Mouse (Mus musculus): ENCODE measurements at regions not wholly inside any gene's neighbourhood (a gene's known extent, or its start where the extent isn't known, plus 50 kb on each side); places are given as distances from the start of the nearest gene placed in this dataset.

DNA sequence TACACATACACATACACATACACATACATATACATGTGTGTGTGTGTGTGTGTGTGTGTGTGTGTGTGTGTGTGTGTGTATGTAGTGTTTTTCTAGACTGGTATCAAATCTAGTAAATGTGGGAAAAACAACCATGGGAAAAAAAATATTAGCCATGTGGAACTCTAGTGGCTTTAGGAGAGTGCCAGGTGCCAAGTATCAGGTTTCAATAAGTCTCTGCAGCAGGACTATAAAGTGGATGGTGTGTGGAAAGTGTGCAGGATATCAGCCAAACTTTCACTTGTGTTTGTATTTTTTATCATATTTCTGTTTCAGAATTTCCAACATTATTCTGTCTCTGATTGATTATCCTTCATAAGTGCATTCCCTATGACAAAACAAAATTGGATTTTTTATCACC is 653.3 kb upstream of the Fam98a start:
- no peak overlapping the region for H3K4me2 ChIP-seq
- ATAC-seq (ENCODE audit: borderline replicate concordance, extremely low read depth, low FRiP score, low TSS enrichment), result no peak

DNA sequence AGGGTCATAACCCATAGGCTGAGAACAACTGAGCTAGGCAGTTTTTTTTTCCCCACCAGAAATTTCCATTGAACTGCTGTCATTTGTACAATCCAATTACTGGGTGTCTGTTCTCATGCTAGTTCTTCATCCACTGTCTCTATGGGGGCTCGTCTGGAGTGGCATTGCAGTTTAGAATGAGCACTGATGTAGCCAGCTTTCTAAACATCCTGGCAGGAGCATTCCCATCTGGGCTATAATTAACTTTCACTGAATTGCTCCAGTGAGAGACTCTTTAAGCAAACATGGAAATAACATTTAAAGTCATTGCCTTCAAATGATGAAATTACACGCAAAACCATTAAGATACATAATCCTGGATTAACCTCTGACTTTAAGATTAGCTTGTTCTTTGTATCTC is 633.1 kb upstream of the Fam98a start:
- WGBS, result 54% methylated on average over 2 of the region's 2 CpGs
- Histone ChIP-seq H3K27me3 (no peaks in the 10 kb centered on the region), H3K36me3 (no peaks in the 10 kb centered on the region), H3K9me3 (no peaks in the 10 kb centered on the region), H3K4me2 (no peak overlapping the region), H3K4me1 (no peaks in the 10 kb centered on the region), H3K27ac (no peak overlapping the region), H3K9ac (no peak overlapping the region), H3K4me3 (no peak overlapping the region)
- ATAC-seq (ENCODE audit: borderline replicate concordance, extremely low read depth, low FRiP score, low TSS enrichment), result no peak

More for the DNA sequence above, 653.3 kb upstream of the Fam98a start:
- Histone ChIP-seq H3K9ac (no peak overlapping the region), H3K36me3 (no peaks in the 10 kb centered on the region), H3K4me1 (no peaks in the 10 kb centered on the region), H3K4me3 (no peak overlapping the region), H3K27me3 (no peaks in the 10 kb centered on the region), H3K9me3 (no peaks in the 10 kb centered on the region), H3K27ac (no peak overlapping the region)

DNA sequence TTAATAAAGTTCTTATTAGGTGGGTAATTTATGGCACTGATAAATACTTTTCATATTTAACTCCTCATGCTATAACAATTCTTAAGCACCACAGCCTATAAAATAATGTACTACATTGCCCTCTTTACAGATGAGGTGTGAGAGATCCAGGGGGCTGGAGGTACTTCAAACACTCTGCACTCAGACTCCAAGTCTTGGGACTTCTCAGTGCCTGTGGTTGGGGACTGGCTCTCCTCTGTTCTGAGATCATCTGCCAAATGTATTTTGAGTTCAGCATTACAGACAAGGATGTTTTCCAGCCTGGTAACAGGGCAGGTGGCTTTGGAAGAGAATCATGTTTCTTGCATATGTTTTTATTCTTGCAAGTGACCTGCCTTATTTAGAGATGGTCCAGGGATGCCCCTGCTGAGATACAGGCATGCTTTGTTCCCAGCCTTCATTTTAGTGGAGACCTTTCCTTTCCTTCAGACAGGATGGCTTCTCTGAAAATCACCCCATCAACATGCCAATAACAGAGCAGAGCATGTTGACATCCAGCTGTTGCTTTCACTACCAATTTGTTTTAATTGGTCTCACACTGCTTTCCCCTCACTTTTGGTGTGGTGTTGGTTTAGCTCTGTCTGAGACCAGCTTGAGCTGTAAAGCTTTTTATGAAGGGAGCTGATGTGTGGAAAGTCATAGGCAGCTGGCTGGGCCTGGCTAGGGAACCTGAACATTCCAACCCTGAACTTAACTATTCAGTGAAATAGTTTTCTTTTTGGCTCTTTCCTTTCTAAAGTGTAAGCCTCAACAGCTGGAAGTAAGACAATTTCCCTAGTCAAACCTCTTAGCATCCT is 585.1 kb upstream of the Fam98a start:
- H3K4me2 ChIP-seq, result no peak overlapping the region
- no peak for ATAC-seq (ENCODE audit: borderline replicate concordance, extremely low read depth, low FRiP score, low TSS enrichment)
- no peaks in the 10 kb centered on the region for H3K27me3 ChIP-seq
- no peaks in the 10 kb centered on the region for H3K36me3 ChIP-seq
- no peak overlapping the region for H3K27ac ChIP-seq
- H3K9me3 ChIP-seq, result no peaks in the 10 kb centered on the region
- no peak overlapping the region for H3K9ac ChIP-seq
- no peak overlapping the region for H3K4me3 ChIP-seq
- H3K4me1 ChIP-seq, result no peaks in the 10 kb centered on the region

DNA sequence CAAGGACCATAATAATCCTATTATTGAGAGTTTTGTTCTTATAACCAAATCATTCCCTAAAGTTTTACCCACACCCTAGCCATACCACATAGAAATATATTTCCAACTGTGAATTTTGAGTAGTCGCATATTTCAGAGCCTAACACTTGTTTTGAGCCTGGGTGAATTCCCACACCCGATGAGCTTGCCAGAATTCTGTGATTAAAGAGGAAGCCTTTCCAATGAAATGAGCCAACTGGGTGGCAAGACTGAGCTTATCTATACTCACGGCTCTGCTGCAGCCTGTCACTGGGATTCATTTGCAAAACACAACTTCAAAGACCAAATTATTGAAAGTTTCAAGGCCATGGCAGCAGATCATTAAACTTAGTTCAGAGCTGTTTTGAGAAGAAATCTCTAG is 582.3 kb upstream of the Fam98a start:
- H3K9ac ChIP-seq, result no peak overlapping the region
- ATAC-seq (ENCODE audit: borderline replicate concordance, extremely low read depth, low FRiP score, low TSS enrichment), result no peak
- H3K27ac ChIP-seq, result no peak overlapping the region
- WGBS, result 43% methylated on average over 3 of the region's 3 CpGs
- no peaks in the 10 kb centered on the region for H3K27me3 ChIP-seq
- H3K4me2 ChIP-seq, result no peak overlapping the region
- H3K9me3 ChIP-seq, result no peaks in the 10 kb centered on the region
- H3K36me3 ChIP-seq, result no peaks in the 10 kb centered on the region
- H3K4me1 ChIP-seq, result no peaks in the 10 kb centered on the region
- no peak overlapping the region for H3K4me3 ChIP-seq

DNA sequence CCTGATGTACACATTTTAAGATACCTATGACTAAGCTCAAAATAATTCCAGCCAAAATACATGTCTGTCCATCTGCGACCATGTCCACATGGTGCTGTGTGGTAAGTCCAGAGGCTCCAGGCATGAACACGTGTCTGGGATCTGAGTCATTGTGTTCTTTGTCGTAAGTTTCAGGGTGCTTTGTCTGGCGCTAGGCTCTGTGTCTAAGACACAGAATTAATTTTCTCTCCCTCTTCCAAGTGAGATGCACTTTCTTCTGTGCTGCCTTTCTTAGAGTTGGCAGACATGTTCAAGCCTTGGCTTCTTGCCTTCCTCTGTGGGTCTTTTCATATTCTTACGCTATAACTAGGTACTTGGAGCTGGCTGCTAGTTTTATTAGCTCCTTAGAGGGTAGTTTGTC is 573.5 kb upstream of the Fam98a start:
- 81% methylated on average over 5 of the region's 5 CpGs for WGBS
- Histone ChIP-seq H3K4me2 (no peak overlapping the region), H3K4me1 (no peaks in the 10 kb centered on the region), H3K27ac (no peak overlapping the region), H3K27me3 (no peaks in the 10 kb centered on the region), H3K9me3 (no peaks in the 10 kb centered on the region), H3K4me3 (no peak overlapping the region), H3K9ac (no peak overlapping the region), H3K36me3 (no peaks in the 10 kb centered on the region)
- ATAC-seq (ENCODE audit: borderline replicate concordance, extremely low read depth, low FRiP score, low TSS enrichment), result no peak

DNA sequence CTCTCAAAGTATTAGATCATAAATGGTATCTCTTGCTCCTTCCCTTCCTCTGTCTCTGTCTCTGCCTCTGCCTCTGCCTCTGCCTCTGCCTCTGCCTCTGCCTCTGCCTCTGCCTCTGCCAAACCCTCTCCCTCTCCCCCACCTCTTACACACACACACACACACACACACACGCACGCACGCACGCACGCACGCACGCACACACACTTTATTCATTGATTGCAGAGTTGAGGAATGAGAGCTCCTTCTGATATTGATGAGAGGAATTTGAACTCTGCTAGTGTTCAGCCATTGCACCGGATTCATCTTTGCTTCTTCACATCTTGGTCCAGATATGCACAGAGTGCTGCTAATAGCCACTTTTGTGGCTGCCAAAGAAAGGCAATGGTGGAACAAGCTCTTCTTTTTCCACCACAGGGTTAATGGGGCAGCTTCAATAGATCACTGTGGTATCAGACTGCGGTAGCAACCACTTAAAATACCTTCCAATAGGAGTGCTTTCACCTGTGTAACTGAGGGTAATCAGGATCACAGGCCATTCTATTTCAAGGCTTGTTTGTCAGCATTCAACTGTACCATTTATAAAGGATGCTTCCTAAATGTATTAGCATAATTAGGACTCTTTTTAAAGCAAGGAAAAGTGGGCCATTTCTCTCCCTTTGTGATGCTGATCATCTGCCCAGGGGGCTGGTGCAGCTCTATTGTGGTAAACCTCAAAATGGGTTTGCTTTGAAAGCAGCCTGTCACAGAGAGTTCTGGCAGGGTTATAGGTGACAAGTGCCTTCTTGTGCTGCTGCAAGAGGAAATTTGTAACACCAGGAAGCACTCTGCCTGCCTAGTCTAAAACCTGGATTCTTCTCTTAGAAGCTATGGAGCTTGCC is 559.8 kb upstream of the Fam98a start:
- 67% methylated on average over 9 of the region's 9 CpGs for WGBS
- H3K9ac ChIP-seq, result no peak overlapping the region
- no peaks in the 10 kb centered on the region for H3K9me3 ChIP-seq
- H3K4me1 ChIP-seq, result no peaks in the 10 kb centered on the region
- H3K4me2 ChIP-seq, result no peak overlapping the region
- no peaks in the 10 kb centered on the region for H3K27me3 ChIP-seq
- no peaks in the 10 kb centered on the region for H3K36me3 ChIP-seq
- no peak for ATAC-seq (ENCODE audit: borderline replicate concordance, extremely low read depth, low FRiP score, low TSS enrichment)
- H3K27ac ChIP-seq, result no peak overlapping the region
- no peak overlapping the region for H3K4me3 ChIP-seq

DNA sequence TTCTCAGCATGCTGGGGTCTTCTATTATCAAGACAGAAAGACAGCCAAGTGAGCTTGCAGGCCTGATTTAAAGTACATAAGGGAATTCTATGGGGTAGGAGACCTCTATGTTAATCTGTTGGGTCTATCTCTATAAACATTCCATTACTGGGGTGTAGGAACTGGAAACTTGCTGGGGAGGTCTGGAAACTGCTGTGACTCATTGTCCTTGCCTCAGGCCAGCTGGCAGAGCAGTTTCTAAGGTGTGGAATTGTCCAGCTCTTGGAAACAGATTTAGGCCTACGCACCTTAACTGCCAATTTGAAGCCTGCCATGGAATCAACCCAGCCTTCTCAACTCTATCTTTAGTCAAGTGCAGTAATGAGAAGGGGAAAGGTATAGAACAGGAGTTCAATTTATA is 559.1 kb upstream of the Fam98a start:
- H3K9me3 ChIP-seq, result no peaks in the 10 kb centered on the region
- H3K4me1 ChIP-seq, result no peaks in the 10 kb centered on the region
- ATAC-seq (ENCODE audit: borderline replicate concordance, extremely low read depth, low FRiP score, low TSS enrichment), result no peak
- H3K36me3 ChIP-seq, result no peaks in the 10 kb centered on the region
- no peak overlapping the region for H3K4me2 ChIP-seq
- WGBS, result 90% methylated on average over 1 of the region's 1 CpGs
- H3K4me3 ChIP-seq, result no peak overlapping the region
- H3K9ac ChIP-seq, result no peak overlapping the region
- H3K27me3 ChIP-seq, result no peaks in the 10 kb centered on the region
- no peak overlapping the region for H3K27ac ChIP-seq

DNA sequence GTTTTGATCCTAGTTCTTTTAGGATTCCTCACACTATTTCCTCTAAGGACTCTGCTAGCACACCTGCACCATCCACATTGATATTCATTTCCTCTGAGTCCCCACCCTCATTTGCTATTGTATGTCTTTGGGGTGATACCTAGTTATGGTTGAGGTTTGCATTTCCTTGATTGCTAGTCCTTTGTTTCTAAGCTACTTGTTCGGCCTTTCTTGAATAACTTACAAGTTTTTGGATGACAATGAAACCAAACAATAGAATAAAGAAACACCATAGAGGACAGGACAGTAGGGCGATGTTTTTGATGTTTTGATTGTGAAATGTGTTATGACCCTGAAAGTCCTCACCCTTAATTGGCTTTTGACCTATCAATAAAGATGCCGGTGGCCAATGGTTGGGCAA is 531.8 kb upstream of the Fam98a start:
- no peaks in the 10 kb centered on the region for H3K36me3 ChIP-seq
- ATAC-seq (ENCODE audit: borderline replicate concordance, extremely low read depth, low FRiP score, low TSS enrichment), result no peak
- WGBS, result 87% methylated on average over 3 of the region's 3 CpGs
- no peaks in the 10 kb centered on the region for H3K4me1 ChIP-seq
- no peak overlapping the region for H3K9ac ChIP-seq
- H3K27me3 ChIP-seq, result no peaks in the 10 kb centered on the region
- H3K4me2 ChIP-seq, result no peak overlapping the region
- H3K4me3 ChIP-seq, result no peak overlapping the region
- no peak overlapping the region for H3K27ac ChIP-seq
- no peaks in the 10 kb centered on the region for H3K9me3 ChIP-seq

DNA sequence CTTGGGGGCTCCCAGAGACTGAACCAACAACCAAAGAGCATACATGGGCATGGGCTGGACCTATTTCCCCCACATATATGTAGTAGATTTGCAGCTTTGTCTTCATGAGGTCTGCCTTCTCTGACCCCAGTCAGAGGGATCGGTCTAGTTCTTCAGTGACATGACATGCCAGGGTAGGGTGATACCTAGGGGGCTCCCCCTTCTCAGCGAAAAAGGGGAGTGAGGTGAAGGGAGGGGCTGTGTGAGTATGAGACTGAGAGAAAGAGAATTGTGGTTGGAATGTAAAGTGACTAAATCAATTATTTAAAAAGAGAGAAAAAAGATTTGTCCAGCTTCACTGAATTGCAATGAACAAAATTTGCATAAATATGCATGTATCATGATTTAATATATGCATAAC is 530.0 kb upstream of the Fam98a start:
- no peak overlapping the region for H3K4me3 ChIP-seq
- no peaks in the 10 kb centered on the region for H3K4me1 ChIP-seq
- WGBS, result 73% methylated on average over 2 of the region's 2 CpGs
- no peak overlapping the region for H3K9ac ChIP-seq
- no peaks in the 10 kb centered on the region for H3K36me3 ChIP-seq
- no peak for ATAC-seq (ENCODE audit: borderline replicate concordance, extremely low read depth, low FRiP score, low TSS enrichment)
- no peak overlapping the region for H3K4me2 ChIP-seq
- no peaks in the 10 kb centered on the region for H3K27me3 ChIP-seq
- H3K9me3 ChIP-seq, result no peaks in the 10 kb centered on the region
- H3K27ac ChIP-seq, result no peak overlapping the region

DNA sequence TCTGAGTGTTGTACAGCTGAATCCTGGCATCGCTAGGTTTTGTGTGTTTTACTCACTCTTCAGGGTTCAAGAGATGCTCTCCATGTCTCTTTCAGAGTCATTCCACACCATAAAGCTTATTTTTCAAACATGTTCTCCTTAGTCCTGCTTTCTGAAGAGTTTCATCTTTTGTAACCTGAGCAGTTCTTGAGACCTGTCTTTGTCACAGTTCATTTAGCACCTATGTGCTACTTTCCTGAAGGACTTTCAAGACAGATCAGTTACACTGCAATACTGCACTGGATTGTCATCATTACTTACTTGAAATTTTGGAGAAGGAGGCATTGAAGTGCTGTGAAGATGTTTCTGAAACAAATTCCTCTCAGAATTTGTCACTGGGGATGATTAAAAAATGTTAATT is 494.7 kb upstream of the Fam98a start:
- H3K36me3 ChIP-seq, result no peaks in the 10 kb centered on the region
- no peak overlapping the region for H3K4me2 ChIP-seq
- no peaks in the 10 kb centered on the region for H3K9me3 ChIP-seq
- no peak for ATAC-seq (ENCODE audit: borderline replicate concordance, extremely low read depth, low FRiP score, low TSS enrichment)
- H3K4me1 ChIP-seq, result no peaks in the 10 kb centered on the region
- H3K27ac ChIP-seq, result no peak overlapping the region
- no peak overlapping the region for H3K9ac ChIP-seq
- no peak overlapping the region for H3K4me3 ChIP-seq
- WGBS, result 61% methylated on average over 1 of the region's 1 CpGs
- no peaks in the 10 kb centered on the region for H3K27me3 ChIP-seq

DNA sequence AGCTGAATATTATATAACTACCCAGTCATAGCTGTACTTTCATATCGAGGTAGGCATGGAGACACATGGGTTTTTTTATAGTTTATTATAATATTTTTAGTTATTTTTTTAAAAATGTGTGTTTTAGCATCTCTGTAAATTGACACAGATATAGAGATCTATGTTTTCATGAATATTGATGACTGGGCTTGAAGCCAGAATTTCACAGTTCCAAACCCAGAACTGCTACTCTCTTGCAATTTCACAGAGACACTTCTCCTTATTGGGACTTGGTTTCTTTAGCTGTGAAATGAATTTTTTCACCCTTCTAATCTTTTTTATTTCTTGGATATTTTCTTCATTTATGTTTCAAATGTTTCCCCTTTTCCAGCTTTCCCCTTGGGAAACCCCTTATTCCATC is 481.0 kb upstream of the Fam98a start:
- no peaks in the 10 kb centered on the region for H3K36me3 ChIP-seq
- no peaks in the 10 kb centered on the region for H3K9me3 ChIP-seq
- no peak overlapping the region for H3K4me2 ChIP-seq
- no peaks in the 10 kb centered on the region for H3K27me3 ChIP-seq
- no peak overlapping the region for H3K4me3 ChIP-seq
- H3K27ac ChIP-seq, result no peak overlapping the region
- no peak overlapping the region for H3K9ac ChIP-seq
- 72% methylated on average over 1 of the region's 1 CpGs for WGBS
- H3K4me1 ChIP-seq, result no peaks in the 10 kb centered on the region
- ATAC-seq (ENCODE audit: borderline replicate concordance, extremely low read depth, low FRiP score, low TSS enrichment), result no peak

DNA sequence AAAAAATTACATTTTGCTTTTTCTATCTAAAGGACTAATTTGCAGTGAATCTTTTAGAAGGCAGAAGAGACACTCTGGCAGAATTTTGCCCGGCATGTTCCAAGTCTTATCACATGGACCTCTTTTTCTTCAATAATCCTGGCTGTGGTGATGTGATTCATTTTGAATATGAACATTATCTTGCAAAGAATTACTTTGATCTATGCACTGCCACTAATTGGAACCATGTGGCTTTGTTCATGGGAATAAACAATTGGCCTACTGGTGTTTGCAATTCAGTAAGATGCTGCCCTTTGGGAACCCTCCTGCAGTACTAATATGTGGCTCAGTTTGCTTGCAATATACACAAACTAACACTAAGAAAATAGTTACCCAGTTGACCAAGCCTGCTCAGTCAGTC is 456.3 kb upstream of the Fam98a start:
- Histone ChIP-seq H3K27ac (no peak overlapping the region), H3K4me1 (no peaks in the 10 kb centered on the region), H3K9me3 (no peaks in the 10 kb centered on the region), H3K4me2 (no peak overlapping the region), H3K27me3 (no peaks in the 10 kb centered on the region), H3K36me3 (no peaks in the 10 kb centered on the region), H3K9ac (no peak overlapping the region), H3K4me3 (no peak overlapping the region)
- ATAC-seq (ENCODE audit: borderline replicate concordance, extremely low read depth, low FRiP score, low TSS enrichment), result no peak
- WGBS, result 60% methylated on average over 1 of the region's 1 CpGs
